Mouse (Mus musculus): ENCODE data around the gene Tgm2. TPM values are rescaled to one million over a fixed set of nuclear protein-coding genes. Genes with fewer than 3 reads are reported as not detected.

Gene Tgm2
- polyA plus RNA-seq, 1 experiment from 2014 or later: 40.8 TPM

- DNase-seq: no peak
- ATAC-seq (ENCODE audit: insufficient read depth): no peak
- Histone ChIP-seq H3K4me1 (ENCODE audit: insufficient read depth) (peaks cover 13% of the 10 kb centered on the region), H3K36me3 (ENCODE audit: insufficient read depth) (peaks cover 42% of the 10 kb centered on the region), H3K9me3 (ENCODE audit: low read depth, low read length) (no peaks in the 10 kb centered on the region), H3K4me2 (no peak overlapping the region), H3K27ac (ENCODE audit: low read depth) (no peak overlapping the region), H3K4me3 (ENCODE audit: low read depth, low read length) (no peak overlapping the region), H3K9ac (no peak overlapping the region), H3K27me3 (ENCODE audit: insufficient read depth, low read length) (no peaks in the 10 kb centered on the region)
- TF ChIP-seq CTCF (IDR thresholded peaks at IDR 0.05; ENCODE audit: low read depth): no peak
- 65% methylated on average over 6 of the region's 6 CpGs for WGBS
These were observed 13.2 kb downstream of the Tgm2 start for GRCm38 (mm10) chr2:158133050-158133449.

GRCm38 (mm10) chr2:158132320-158132719 is 13.9 kb downstream of the Tgm2 start:
- H3K4me2 ChIP-seq: no peak overlapping the region
- no peaks in the 10 kb centered on the region for H3K9me3 ChIP-seq (ENCODE audit: low read depth, low read length)
- H3K4me1 ChIP-seq (ENCODE audit: insufficient read depth): peaks cover 17% of the 10 kb centered on the region
- TF ChIP-seq CTCF (IDR thresholded peaks at IDR 0.05; ENCODE audit: low read depth): no peak
- peaks cover 48% of the 10 kb centered on the region for H3K36me3 ChIP-seq (ENCODE audit: insufficient read depth)
- H3K4me3 ChIP-seq (ENCODE audit: low read depth, low read length): no peak overlapping the region
- H3K9ac ChIP-seq: no peak overlapping the region
- DNase-seq (no peak), ATAC-seq (ENCODE audit: insufficient read depth) (no peak)
- 86% methylated on average over 10 of the region's 10 CpGs for WGBS
- no peak overlapping the region for H3K27ac ChIP-seq (ENCODE audit: low read depth)
- H3K27me3 ChIP-seq (ENCODE audit: insufficient read depth, low read length): no peaks in the 10 kb centered on the region

GRCm38 (mm10) chr2:158131197-158131835 is 14.9 kb downstream of the Tgm2 start:
- no peak for TF ChIP-seq CTCF (IDR thresholded peaks at IDR 0.05; ENCODE audit: low read depth)

DNA sequence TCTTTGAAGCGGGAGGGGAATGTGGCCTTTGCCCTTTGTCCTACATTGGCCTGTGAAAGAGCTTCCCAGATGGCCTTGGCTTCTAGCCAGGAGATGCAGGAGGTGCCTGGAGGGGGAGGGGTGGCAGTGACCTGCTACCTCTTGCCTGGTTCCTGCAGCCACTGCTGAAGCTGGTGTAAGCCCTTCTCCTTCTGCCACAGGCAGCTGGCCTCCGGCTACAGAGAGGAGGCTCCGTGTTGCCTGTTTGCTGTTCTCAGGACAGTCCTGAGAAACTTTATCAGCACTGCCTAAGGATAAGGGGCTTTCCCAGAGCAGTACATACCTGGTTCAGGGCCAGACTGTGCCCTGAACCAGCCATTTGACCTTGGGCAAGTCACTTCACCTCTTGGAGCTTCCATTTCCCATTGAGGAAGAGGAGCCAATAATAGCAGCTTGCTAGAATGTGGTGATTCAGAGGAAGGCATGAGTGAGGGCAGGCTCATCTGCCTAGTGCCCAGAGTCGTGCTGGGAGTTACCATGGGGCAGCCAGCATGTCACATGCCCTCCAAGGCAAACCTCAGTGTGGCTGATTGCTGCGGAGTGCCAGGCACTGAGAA is 15.7 kb downstream of the Tgm2 start:
- Histone ChIP-seq H3K9ac (no peak overlapping the region), H3K27me3 (ENCODE audit: insufficient read depth, low read length) (no peaks in the 10 kb centered on the region), H3K9me3 (ENCODE audit: low read depth, low read length) (no peaks in the 10 kb centered on the region), H3K4me2 (no peak overlapping the region), H3K36me3 (ENCODE audit: insufficient read depth) (peaks cover 60% of the 10 kb centered on the region), H3K4me1 (ENCODE audit: insufficient read depth) (peaks cover 20% of the 10 kb centered on the region), H3K4me3 (ENCODE audit: low read depth, low read length) (no peak overlapping the region), H3K27ac (ENCODE audit: low read depth) (no peak overlapping the region)
- no peak for TF ChIP-seq CTCF (IDR thresholded peaks at IDR 0.05; ENCODE audit: low read depth)
- ATAC-seq (ENCODE audit: insufficient read depth) (no peak), DNase-seq (no peak)
- 44% methylated on average over 5 of the region's 5 CpGs for WGBS

More at GRCm38 (mm10) chr2:158131197-158131835, 14.9 kb downstream of the Tgm2 start:
- Histone ChIP-seq H3K4me2 (no peak overlapping the region), H3K9ac (no peak overlapping the region), H3K4me3 (ENCODE audit: low read depth, low read length) (no peak overlapping the region), H3K4me1 (ENCODE audit: insufficient read depth) (peaks cover 20% of the 10 kb centered on the region), H3K27ac (ENCODE audit: low read depth) (no peak overlapping the region), H3K36me3 (ENCODE audit: insufficient read depth) (peaks cover 56% of the 10 kb centered on the region), H3K9me3 (ENCODE audit: low read depth, low read length) (no peaks in the 10 kb centered on the region), H3K27me3 (ENCODE audit: insufficient read depth, low read length) (no peaks in the 10 kb centered on the region)
- ATAC-seq (ENCODE audit: insufficient read depth) (no peak), DNase-seq (no peak)
- 84% methylated on average over 13 of the region's 13 CpGs for WGBS

- no peak for ATAC-seq (ENCODE audit: insufficient read depth)
- H3K27me3 ChIP-seq (ENCODE audit: insufficient read depth, low read length): no peaks in the 10 kb centered on the region
- H3K4me3 ChIP-seq (ENCODE audit: low read depth, low read length): no peak overlapping the region
- H3K4me2 ChIP-seq: no peak overlapping the region
- no peak for TF ChIP-seq CTCF (IDR thresholded peaks at IDR 0.05; ENCODE audit: low read depth)
- H3K27ac ChIP-seq (ENCODE audit: low read depth): no peak overlapping the region
- H3K36me3 ChIP-seq (ENCODE audit: insufficient read depth): peaks cover 69% of the 10 kb centered on the region
- DNase-seq: no peak
- peaks cover 20% of the 10 kb centered on the region for H3K4me1 ChIP-seq (ENCODE audit: insufficient read depth)
- 83% methylated on average over 16 of the region's 16 CpGs for WGBS
- no peak overlapping the region for H3K9ac ChIP-seq
- H3K9me3 ChIP-seq (ENCODE audit: low read depth, low read length): no peaks in the 10 kb centered on the region
These were observed 16.8 kb downstream of the Tgm2 start for GRCm38 (mm10) chr2:158129291-158130002.

DNA sequence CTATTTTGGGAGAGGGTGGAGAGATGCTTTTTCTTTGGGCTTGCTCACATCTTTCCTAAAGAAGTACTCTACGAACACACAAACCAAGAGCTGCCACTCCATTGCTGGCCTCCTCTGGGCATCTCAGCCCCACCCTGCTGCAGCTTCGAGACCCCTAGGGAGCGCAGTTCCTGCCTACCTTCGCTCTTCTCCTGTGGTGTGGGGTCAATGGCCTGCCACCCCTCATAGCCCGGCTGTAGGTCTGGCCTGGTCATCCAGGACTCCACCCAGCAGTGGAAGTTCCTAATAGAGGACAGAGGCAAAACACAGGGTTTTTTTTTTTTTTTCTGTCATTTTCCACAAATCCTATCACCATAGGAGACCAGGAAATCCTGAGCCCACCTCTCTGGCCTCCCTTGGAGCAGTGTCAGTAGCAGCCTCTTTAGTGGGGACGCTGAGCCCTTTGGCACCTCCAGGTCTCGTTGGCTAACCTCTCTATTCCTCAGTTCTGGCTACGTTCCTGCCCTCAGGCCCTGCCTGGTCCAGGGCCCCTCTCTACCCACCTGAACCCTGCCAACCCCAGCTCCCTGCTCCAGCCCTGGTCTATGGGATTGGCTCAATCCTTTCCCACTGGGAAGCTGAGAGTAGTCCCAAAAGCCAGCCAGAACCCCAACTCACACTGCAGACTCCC is 17.6 kb downstream of the Tgm2 start:
- DNase-seq (no peak), ATAC-seq (ENCODE audit: insufficient read depth) (no peak)
- TF ChIP-seq CTCF (IDR thresholded peaks at IDR 0.05; ENCODE audit: low read depth): no peak
- Histone ChIP-seq H3K36me3 (ENCODE audit: insufficient read depth) (peaks cover 72% of the 10 kb centered on the region), H3K4me3 (ENCODE audit: low read depth, low read length) (no peak overlapping the region), H3K4me1 (ENCODE audit: insufficient read depth) (peaks cover 20% of the 10 kb centered on the region), H3K9me3 (ENCODE audit: low read depth, low read length) (no peaks in the 10 kb centered on the region), H3K27me3 (ENCODE audit: insufficient read depth, low read length) (no peaks in the 10 kb centered on the region), H3K9ac (no peak overlapping the region; the same call in 1 of the 2 replicates), H3K4me2 (no peak overlapping the region), H3K27ac (ENCODE audit: low read depth) (peak overlapping the region; percentile 26; the same call in 1 of the 2 replicates)
- WGBS: 71% methylated on average over 8 of the region's 8 CpGs

DNA sequence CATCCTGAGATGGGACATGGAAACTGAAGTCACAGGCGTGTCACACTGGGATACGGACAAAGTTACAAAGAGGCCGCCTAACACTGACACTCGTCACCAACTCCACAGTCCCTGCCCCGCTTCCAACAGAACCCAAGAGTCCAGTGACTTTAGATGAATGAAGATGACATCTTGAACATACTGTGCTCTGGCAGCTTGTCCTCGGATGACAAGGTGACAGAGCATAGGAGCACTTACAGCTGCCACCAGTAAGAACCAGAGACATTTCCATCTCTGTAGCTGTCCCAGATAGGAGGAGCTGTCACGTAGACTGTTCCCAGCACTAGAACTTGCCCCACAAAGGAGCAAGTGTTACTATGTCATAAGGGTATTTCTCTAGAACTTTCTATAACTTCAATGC is 18.4 kb downstream of the Tgm2 start:
- WGBS: 31% methylated on average over 7 of the region's 7 CpGs
- no peaks in the 10 kb centered on the region for H3K27me3 ChIP-seq (ENCODE audit: insufficient read depth, low read length)
- H3K4me3 ChIP-seq (ENCODE audit: low read depth, low read length): no peak overlapping the region
- no peak overlapping the region for H3K9ac ChIP-seq
- DNase-seq (peak; percentile 87), ATAC-seq (ENCODE audit: insufficient read depth) (peak; percentile 91)
- peaks cover 20% of the 10 kb centered on the region for H3K4me1 ChIP-seq (ENCODE audit: insufficient read depth)
- H3K36me3 ChIP-seq (ENCODE audit: insufficient read depth): peaks cover 65% of the 10 kb centered on the region
- no peaks in the 10 kb centered on the region for H3K9me3 ChIP-seq (ENCODE audit: low read depth, low read length)
- no peak for TF ChIP-seq CTCF (IDR thresholded peaks at IDR 0.05; ENCODE audit: low read depth)
- no peak overlapping the region for H3K4me2 ChIP-seq
- peak overlapping the region; percentile 26 for H3K27ac ChIP-seq (ENCODE audit: low read depth)

All from lung, embryonic 14.5 days (tissue).